In genomic region chr9:105617274-105617673, GRCm38 (mm10) we compare ENCODE assay signal across 8 mouse cellular contexts. TPM values are rescaled to one million over a fixed set of nuclear protein-coding genes. Genes with fewer than 3 reads are reported as not detected.
A peak's percentile ranks its signal among the peaks of the same experiment; 100 is the strongest.
DNase-seq lines count a peak whose midpoint lies in the region; ATAC-seq and TF ChIP-seq lines count a peak whose summit lies in the region.
"Not testable (repeated sequence)": the region's sequence is repeated elsewhere in the genome, so short reads cannot be mapped to it uniquely, and the experiment has no call there.

No protein-coding gene starts in this region.

- intact Hi-C loops in gastrocnemius, postnatal 14 days (cut with DNase I; ENCODE audit: low total_unique reads) = loop anchor here (5.0 kb wide), 1 partner anchor 120 kb away; no protein-coding TSS in a partner anchor
- intact Hi-C loops in left cerebral cortex, adult 2 months (cut with DNase I) = loop anchor here (1.0 to 5.0 kb wide), 2 partner anchors 121 to 205 kb away; no protein-coding TSS in a partner anchor

- H3K36me3 ChIP-seq in kidney, adult 2 months (ENCODE audit: control insufficient read depth, insufficient read depth, low read length) = not testable (repeated sequence)

- H3K4me3 ChIP-seq in bone marrow macrophage, adult 2 months (ENCODE audit: insufficient read depth, low read length); kidney, adult 2 months (ENCODE audit: insufficient read depth, low read depth, low read length); left cerebral cortex, adult 2 months: not testable (repeated sequence)

- peak; percentile 80 for ATAC-seq in megakaryocyte, adult 5-6 weeks (ENCODE audit: poor library complexity, severe bottlenecking)

- H3K27ac ChIP-seq in bone marrow macrophage, adult 2 months (ENCODE audit: insufficient read depth, low read depth, low read length); kidney, adult 2 months (ENCODE audit: insufficient read depth, low read depth, low read length); left cerebral cortex, adult 2 months: not testable (repeated sequence)

- peak; percentile 58 for DNase-seq in ES-CJ7 (ENCODE audit: low read depth, low spot score)
- DNase-seq in embryo, embryonic 11 days = peak; percentile 75
- DNase-seq in gastrocnemius, postnatal 14 days = peak; percentile 56
- DNase-seq in kidney, adult 2 months = peak; percentile 63
- DNase-seq in left cerebral cortex, adult 2 months (ENCODE audit: extremely low spot score in 1 of 2, low spot score in 2 of 2) = peak; percentile 61 to 73
- DNase-seq in right cerebral cortex, postnatal 4 days = peak; percentile 69

- H3K4me1 ChIP-seq in bone marrow macrophage, adult 2 months (ENCODE audit: control insufficient read depth, insufficient read depth, low read length); kidney, adult 2 months (ENCODE audit: control insufficient read depth, insufficient read depth, low read length): not testable (repeated sequence)

- TF ChIP-seq POLR2A in bone marrow macrophage, adult 2 months (IDR thresholded peaks at IDR 0.05; ENCODE audit: borderline replicate concordance, low read depth, low read length); kidney, adult 2 months (IDR thresholded peaks at IDR 0.05; ENCODE audit: low read depth, low read length): not testable (repeated sequence)

- not testable (repeated sequence) for H3K27me3 ChIP-seq in kidney, adult 2 months (replicated peaks; ENCODE audit: control insufficient read depth, insufficient read depth, low read length)

- TF ChIP-seq CTCF in bone marrow macrophage, adult 2 months (IDR thresholded peaks at IDR 0.05; ENCODE audit: low read depth, low read length) = peak; percentile 74
- TF ChIP-seq CTCF in kidney, adult 2 months (conservative IDR thresholded peaks at IDR 0.05; ENCODE audit: insufficient read depth, insufficient read length, low read depth, low read length) = peak; percentile 84
- TF ChIP-seq CTCF in left cerebral cortex, adult 2 months (IDR thresholded peaks at IDR 0.05) = peak; percentile 76

RNA-seq across cellular contexts. Expression of gene Pik3r4, which starts 25.5 kb away (rescaled TPM):
- 24.5 and 27.1 TPM in 2 replicates for polyA plus RNA-seq in bone marrow macrophage, adult 2 months (2012; ENCODE audit: insufficient read depth, insufficient read length, missing spikeins)
- total RNA-seq in gastrocnemius, postnatal 14 days (2021) = 10 to 100 TPM; 10.9 to 11.6 TPM
- 16.6 and 16.9 TPM in 2 replicates for polyA plus RNA-seq in kidney, adult 2 months (2012; rRNA removed)
- total RNA-seq in left cerebral cortex, adult 2 months (2021) = 10 to 100 TPM; 43.0 to 43.7 TPM
- total RNA-seq in megakaryocyte, adult 5-6 weeks (2015) = 21.7 and 22.1 TPM in 2 replicates
- total RNA-seq in megakaryocyte, adult 5-6 weeks (2017) = 13.4 and 21.7 TPM in 2 replicates
